Mouse (Mus musculus) lung, postnatal 14 days (tissue): ENCODE measurements at regions not wholly inside any gene's neighbourhood (a gene's known extent, or its start where the extent isn't known, plus 50 kb on each side); places are given as distances from the start of the nearest gene placed in this dataset.
A peak's percentile ranks its signal among the peaks of the same experiment; 100 is the strongest.

Experiments used
- DNase-seq: peaks from one replicate; pipeline ENCODE4 v3.0.0; 2021

DNA sequence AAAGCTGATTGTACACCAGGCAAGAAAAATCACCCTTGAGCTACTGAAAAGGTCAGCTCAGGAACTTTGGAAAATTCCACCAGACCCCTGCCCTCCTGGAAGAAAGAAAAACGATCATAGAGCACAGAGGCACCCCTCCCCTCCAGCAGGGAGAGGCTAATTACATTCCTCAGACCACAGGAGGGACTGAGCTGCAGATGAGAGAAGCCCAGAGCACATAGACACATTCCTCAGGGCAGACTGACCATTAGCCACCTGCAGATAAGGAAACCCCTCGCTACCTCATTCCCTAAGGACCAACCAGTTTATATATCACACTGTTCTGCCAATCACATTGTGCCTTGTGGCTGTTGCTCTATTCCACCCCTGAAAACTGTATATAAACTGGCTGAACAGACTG lies 230.3 kb downstream of the Parp8 start:
- DNase-seq = no peak

DNA sequence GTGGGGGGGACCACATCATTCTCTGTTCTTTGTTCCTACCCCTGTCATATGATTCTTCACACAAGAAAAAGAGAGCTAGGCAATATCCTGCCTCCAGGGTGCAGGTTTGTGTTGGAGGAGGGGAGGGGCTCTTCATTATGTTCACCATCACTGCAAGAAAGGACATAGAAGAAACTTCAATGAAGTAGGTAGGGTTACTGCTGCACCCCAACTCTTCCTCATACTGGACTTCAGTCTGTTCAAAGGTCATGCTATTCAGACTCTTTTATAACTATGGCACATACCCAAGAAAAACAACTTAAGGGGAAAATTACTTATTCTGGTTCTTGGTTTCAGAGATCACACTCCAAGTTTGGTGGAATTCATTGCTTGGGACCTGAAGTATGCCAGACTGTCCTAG lies 243.7 kb downstream of the Parp8 start:
- DNase-seq = no peak

DNA sequence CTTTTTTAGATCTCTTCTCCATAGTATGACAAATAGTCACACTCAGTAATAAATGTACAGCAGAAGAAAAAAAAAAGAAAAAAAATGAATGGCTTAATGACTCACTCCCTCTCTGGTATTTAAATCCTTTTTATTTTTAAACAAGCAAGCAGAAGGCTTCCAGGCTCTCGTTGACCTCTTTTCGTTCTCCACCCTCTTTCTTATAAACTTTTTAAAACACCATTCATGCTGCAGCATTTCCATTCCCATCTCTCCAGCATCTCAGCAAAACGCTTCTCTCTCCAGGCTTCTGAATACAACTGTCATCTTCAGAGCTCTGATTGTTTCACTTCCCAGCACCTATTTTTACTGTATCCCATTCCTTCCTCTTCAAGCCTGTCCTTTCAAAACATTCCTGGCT lies 259.8 kb downstream of the Parp8 start:
- DNase-seq = no peak

DNA sequence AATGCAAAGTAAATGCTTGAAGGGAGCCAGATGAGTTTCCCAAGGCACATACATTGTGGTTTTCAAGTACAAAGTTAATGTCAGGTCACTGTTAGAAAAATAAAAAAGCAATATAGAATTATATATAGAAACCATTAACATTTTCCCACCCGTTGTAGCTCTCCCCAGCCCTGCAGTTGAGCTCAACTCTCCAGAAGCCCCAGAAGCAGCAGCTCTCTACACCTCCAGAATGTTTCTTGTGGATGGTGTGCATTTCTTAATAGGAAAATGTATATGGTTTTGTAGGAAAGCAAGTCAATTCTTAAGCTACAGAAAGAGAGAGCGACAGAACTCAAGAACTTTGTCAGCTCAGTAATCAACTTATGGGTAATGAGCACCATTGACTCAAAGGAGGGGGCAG lies 265.4 kb downstream of the Parp8 start:
- no peak for DNase-seq

DNA sequence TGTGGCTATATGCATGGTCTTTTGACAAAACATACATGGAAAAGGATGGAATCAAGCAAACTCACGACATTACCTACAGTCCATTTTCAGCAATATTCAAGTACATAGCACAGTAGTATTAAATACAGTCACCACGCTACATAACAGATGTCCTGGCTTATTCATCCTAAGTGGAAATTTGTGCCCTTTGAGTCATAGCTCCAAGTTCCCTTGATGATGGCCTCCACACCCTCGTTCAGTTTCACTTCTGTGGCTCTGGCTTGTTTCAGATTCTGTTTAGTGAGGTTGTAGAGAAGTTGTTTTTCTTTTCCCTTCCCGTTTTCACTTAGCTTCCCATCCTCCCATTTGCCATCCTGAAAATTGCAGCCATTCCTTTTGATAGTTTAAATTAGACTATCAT lies 284.5 kb downstream of the Parp8 start:
- no peak for DNase-seq

DNA sequence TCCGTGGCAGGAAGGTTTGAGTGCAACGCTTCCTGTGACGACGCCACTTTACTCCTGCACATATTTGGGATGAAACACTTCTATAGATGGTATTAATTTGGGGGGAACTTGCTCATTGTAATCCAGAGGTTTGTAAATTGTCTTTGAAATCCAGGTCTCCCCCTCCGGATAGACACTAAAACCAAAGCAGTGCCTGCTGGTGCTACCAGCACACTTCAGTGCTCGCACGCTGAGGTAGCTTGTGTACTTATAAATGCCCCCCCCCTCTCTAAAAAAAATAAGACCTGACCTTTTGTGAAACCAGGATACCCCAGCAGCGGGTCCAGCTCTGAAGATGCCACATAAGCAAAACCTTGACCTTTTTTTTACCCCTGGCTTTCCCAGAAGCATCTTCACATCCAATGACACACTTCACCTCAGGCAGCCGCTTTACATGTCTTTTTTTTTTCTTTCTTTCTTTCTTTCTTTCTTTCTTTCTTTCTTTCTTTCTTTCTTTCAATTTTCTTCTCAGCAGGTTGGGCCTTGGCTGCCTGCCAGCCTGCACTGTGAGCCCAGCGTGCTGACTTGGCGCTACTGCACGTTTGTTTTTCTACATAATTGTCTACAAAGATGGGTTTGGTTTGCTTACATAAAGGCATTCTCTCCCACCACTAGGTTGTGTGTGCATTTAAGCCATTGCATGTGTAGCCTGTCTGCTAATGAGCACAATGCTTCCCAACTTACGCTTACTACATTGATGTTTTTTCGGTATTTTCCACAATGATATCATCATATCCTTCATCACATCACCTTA lies 301.8 kb downstream of the Parp8 start:
- no peak for DNase-seq

DNA sequence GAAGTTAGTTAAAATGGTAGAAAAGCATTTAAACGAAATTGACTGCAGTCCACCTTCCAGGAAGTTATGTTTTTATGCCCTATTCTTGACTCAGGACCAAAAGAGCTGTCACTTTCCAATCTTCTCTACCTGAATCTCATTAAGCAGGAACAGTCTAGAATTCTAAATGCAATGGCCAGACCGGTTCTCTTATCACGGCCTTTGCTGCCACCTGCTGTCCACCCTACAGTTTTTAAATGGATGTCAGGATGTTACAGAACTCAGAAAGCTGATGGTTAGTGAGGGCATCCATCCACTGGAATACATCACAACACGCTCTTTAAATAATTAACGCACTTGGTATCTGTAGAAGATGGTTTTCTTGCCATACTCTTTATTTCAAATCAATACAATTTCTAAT lies 310.5 kb downstream of the Parp8 start:
- peak; percentile 58 for DNase-seq

DNA sequence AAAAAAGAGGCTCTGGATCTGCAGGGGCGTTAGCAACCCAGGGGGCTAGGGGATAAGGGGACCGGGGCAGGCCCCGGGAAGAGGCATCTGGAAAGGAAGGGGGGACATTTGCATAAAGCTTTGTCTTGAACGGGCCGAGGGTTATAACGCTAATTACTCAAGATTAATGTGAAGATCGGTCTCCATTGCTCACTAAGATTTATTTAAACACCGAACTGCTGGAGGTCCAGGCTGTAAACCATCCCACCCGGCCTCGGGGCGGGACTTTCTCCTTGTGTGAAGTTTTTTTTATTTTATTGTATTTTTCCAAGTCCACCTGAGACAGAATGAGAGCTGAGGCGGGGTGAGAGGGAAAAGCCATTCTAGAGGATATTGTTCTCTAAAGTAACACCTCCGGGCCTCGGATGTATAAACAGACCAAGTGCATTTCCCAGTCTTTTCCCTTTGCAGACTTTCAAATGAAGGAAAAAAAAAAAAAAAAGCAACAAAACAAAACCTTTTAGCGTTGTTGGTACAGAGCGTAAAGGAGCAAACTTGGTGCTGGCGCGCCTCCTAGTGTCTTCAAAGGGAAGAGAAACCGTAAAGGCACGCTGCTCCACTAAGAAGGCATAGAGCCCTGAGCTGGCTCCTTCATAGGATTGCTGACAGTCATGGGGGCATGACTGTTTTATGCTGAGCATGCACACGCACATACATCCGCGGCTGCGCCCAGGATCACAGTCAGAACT lies 313.3 kb downstream of the Parp8 start:
- DNase-seq = peak; percentile 69

DNA sequence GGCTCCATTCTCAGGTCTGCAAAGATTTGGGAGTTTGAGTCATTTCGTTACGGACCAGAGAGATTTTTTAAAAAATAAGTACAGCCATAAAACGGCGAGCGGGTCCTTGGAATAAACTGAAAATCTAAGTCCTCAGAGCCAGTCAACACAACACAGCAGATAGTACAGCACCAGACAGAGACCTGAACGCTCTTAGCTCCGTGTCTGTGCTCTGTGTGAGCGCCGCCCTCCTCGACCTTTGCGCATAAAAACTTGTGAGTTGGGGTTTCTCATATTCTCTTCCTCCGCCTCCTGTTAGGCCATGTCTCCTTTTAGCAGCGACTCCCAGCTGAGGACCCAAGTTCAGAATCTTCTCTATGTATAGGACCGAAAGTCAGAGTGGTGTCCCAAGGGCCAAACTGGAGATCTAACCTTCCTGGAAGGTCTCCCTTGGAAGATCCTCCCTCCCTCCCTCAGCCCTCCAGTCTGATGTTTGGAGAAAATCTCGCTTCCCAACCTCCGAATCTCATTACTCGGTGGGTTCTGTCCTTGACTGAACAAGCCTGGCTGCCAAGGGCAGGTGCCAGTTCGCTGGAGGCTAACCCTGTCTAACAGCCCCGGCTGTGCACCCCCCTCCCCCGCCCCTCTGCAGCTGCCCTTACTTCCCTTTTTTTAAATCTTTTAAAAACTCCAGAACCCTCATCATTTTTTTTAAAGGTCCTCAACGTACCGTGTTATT lies 314.0 kb downstream of the Parp8 start:
- no peak for DNase-seq

DNA sequence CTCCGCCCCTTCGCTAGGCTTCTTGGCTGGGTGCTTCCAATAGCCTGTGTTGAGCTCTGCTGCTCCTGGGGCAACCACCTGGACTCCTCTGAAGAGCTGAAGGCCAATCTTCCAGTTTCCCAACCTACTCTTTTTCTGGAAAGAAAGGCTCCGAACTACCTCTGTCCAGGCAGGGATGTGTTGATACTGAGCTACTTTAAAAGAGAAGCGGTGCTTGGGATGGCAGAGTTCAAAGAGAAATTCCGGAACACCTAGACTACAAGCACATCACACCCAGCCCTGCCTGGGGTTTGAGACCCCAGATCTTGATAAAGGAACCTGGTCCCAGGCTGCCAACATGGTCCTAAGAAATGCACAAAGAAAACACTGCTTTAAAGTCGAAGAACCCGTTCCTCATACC lies 315.7 kb downstream of the Parp8 start:
- DNase-seq = no peak

DNA sequence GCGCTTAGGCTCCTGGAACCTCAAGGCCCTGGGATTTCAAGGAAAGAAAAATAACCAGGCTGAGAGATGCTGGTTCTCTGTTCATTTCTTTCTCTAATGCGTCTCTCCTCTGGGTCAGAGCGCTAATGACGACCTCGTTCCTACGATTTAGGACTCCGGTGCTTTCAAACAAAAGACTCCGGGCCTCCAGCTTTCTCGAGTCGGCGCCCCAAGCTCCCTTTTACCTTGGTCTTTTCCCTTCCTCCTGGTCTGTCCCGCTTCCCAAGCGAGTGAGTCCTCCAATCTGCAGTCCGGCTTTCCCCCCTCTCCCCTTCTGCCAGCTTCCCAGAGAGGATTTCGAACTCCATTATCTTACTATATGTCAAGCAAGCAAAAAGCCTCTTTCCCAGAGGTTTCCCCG lies 316.5 kb downstream of the Parp8 start:
- DNase-seq = no peak

DNA sequence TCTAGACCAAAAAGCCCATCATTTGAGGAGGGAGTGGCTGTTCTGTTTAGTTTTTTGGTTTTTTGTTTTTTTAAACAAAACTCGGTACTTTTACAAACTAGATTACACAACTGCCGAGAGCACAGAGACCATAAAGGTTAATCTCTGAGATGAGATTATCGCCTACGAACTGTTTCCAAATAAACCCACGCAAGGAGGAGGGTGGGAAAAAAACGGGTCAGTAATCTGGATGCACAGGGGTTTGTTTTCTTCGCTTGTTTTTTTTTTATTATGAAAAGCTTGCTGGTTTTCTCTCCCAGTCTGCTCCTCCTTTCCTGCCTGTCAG lies 316.9 kb downstream of the Parp8 start:
- no peak for DNase-seq

DNA sequence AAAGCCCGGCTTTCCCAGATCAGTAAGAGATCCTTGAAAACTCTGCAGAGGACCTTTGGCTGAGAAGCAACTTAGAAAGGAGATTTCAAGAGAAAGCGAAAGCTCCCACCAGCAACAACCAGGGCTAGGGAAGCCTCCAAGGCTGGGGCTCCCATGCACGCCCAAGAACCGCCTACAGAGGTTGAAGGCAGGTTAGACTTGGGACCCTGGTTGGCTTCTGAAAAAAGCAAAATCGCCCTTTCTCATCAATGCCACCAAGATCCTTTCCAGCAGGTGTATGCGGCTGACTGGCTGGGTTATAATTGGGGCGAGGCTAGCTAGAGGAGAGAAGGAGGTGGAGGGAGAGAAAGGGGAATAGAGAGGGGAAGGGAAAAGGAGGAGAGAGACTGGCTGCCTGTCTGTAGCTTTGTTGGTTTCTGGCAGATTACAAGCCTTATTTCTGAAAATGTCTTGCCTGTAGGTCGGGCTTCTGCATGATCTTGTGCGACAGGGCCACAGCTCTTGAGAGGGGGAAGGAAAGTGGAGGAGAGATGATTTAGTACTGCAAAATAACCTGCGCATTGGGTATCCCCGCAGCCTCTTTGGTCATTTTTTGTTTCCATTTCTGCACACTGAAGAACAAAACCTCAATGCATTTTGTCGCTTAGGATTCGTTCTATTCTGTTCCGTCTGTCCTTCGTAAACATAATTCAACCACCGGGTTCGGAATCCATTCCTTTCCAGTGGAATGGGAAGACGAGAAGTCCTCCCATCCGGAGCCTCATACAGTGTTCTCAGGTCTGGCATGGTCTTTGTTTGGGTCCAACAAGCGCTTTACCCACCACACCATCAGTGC lies 317.5 kb downstream of the Parp8 start:
- DNase-seq = no peak

DNA sequence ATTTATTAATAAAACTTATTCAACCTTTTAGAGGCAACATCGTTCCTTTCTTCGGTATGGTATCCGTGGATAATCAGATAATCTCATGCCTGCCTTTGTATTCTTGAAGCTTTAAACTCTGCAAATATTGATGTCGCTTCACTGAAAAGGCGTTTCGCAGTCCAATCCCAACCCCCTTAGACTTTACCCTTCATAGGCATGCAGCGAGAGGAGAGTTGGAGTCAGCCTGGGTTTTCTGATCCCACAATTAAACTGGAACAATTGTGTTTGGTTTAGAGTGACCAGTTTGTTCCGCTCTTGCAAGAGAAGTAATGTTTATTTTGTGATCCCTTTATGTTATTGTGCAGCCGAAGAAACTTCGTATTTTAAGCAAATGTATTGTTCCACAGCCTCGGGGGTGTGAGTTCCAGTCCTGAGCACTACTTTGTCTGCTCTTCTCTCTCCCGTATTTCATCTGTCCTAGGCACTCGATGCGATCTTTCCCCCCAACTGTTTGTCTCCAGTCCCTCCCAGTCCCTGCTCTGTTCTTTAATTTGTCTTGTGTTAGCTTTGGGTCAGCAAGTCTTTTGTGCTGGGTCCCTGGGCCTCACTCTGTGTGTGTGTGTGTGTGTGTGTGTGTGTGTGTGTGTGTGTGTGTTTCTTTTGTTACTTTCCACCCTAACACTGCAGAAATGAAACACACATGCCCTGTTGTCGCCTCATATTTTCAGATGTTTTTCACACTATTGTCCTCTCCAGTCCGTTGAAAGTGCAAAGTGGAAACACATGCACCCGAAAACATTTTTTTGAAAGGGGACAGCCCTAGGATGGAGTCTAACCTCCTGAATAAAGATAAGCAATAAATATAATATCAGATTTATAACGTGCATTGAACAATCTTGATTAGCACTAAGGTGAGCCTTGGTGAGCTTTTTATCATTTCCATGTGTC lies 318.7 kb downstream of the Parp8 start:
- no peak for DNase-seq

DNA sequence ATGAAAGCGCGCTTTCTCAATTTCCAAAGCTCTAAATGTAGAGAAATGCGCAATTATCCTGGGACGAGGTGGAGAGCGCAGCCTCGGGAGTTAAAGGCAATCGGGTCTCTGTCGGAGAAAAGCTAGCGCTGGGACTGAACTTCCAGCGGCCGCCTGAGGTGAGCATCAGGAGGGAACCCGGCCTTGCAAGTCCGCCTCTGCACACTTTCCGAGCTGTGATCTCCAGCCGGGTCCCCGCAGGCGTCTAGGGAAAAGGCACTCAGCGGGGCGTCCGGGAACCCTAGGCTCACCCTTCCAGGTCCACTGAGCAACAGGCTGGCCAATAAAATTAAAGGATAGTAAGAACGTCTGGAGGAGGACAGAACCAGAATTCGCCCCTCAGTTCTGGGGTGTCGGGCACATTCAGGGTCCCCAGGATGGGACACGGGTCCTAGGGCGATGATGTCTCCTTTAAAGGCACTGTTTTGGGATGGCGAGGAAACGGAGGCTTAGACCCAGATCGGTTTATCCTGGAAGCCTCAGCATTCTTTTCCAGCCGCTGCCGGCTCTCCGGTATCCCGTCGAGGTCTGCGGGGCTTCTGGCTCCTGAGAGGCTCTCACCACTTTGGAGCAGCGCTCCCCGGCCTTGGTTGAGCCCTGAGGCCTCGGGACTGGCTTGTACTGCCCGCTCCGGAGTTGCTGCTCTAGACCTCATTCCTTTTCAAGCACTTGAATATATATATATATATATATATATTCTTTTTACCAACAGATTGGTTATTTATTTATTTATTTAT lies 319.5 kb downstream of the Parp8 start:
- DNase-seq = no peak

DNA sequence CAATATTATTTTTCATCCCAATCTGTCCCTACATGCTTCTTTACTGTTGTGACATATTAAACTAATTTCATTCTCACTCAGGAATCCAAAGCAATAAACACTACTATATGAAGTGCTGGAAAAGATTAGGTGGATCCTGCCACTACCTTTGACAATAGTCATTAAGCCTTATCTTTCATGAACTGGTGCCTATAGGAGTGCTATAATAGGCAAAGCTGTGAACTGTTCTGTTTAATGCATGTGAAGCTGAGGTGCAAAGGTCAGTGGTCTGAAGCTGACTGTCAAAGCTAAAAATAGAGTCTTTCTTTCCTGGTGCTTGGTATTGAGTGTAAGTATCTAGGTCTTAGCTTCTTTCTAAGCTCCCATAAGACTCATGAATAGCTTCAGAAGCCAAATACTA lies 336.6 kb downstream of the Parp8 start:
- no peak for DNase-seq
